Mouse (Mus musculus) lung, postnatal 0 days (tissue): ENCODE measurements around the gene Gm11627.

Experiments
- CTCF ChIP-seq: IDR thresholded peaks from 2 replicates; pipeline ENCODE4 v1.5.1; 2016; ENCODE audit warnings: antibody characterized with exemption, mild to moderate bottlenecking
- EP300 ChIP-seq: IDR thresholded peaks from 2 replicates; pipeline ENCODE4 v1.6.1; 2016; ENCODE audit warnings: antibody characterized with exemption, mild to moderate bottlenecking, control low read depth

DNA sequence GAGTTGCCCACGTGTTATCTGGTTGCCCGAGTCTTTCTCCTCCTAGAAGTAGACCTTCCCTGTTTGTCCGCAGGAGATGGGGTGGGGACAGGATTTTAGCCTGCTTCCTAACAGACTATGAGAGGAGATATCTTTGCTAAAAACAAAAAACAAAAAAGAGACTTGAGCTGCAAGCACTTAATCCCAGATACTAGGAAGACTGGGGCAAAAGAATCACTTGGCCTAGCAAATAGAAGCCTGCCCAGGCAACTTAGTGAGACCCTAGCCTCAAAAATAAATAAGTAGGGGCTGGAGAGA, 721 bp upstream of the Gm11627 start:
- TF ChIP-seq CTCF, result no peak
- no peak for TF ChIP-seq EP300
